Mouse (Mus musculus) hindbrain, embryonic 13.5 days (tissue): ENCODE data around the gene 4930402H24Rik. TPM values are rescaled to one million over a fixed set of nuclear protein-coding genes. Genes with fewer than 3 reads are reported as not detected.
A peak's percentile ranks its signal among the peaks of the same experiment; 100 is the strongest.

Experiments used
- ATAC-seq: fragments of 200-750 bp; cut with Nextera tagmentation; 2 replicates; pipeline ENCODE4 v1.8.0; 2017; ENCODE audit warnings: moderate TSS enrichment; ENCODE audit not compliant: low FRiP score
- H3K27ac ChIP-seq: fragments of 300-500 bp; sonication (generic); 2 replicates; pipeline ENCODE4 v1.5.1; 2015; ENCODE audit warnings: inconsistent platforms, mild to moderate bottlenecking, moderate library complexity
- H3K27me3 ChIP-seq: fragments of 300-500 bp; sonication (generic); 2 replicates; pipeline ENCODE4 v1.6.1; 2015; ENCODE audit warnings: mild to moderate bottlenecking, inconsistent platforms
- H3K36me3 ChIP-seq: fragments of 300-500 bp; sonication (generic); 2 replicates; pipeline ENCODE4 v1.6.1; 2015; ENCODE audit warnings: mild to moderate bottlenecking, inconsistent platforms
- H3K4me1 ChIP-seq: fragments of 300-500 bp; sonication (generic); replicated peaks from 2 replicates; pipeline ENCODE4 v1.6.1; 2015; ENCODE audit warnings: inconsistent platforms
- H3K4me2 ChIP-seq: fragments of 300-500 bp; sonication (generic); 2 replicates; pipeline ENCODE4 v1.6.1; 2015; ENCODE audit warnings: inconsistent platforms, mild to moderate bottlenecking, moderate library complexity
- H3K4me3 ChIP-seq: fragments of 300-500 bp; sonication (generic); 2 replicates; pipeline ENCODE4 v1.5.1; 2015; ENCODE audit warnings: mild to moderate bottlenecking, inconsistent platforms
- H3K9ac ChIP-seq: fragments of 300-500 bp; sonication (generic); 2 replicates; pipeline ENCODE4 v1.6.1; 2015; ENCODE audit warnings: mild to moderate bottlenecking, inconsistent platforms
- H3K9me3 ChIP-seq: fragments of 300-500 bp; sonication (generic); 2 replicates; pipeline ENCODE4 v1.6.1; 2016; ENCODE audit warnings: inconsistent platforms
- WGBS: fragments of 180-500 bp; shearing (Covaris S2); methylation state at CpG from one replicate; pipeline ENCODE4 v1.1.7; 2015; 5-methylcytosine and 5-hydroxymethylcytosine counted together
- polyA plus RNA-seq: library from polyadenylated mRNA; unstranded; fragments of >200 nt; fragmentation: Nextera tagmentation; extraction: Ambion mirVana; gene quantifications from 2 replicates; pipeline ENCODE4 v1.2.1, GENCODE M21; 2015

Gene 4930402H24Rik
- polyA plus RNA-seq, 1 experiment from 2014 or later, result 96.1 TPM

- Histone ChIP-seq H3K4me2 (no peak overlapping the region), H3K27me3 (no peaks in the 10 kb centered on the region), H3K27ac (no peak overlapping the region), H3K4me1 (no peaks in the 10 kb centered on the region), H3K36me3 (no peaks in the 10 kb centered on the region), H3K4me3 (no peak overlapping the region), H3K9ac (no peak overlapping the region), H3K9me3 (no peaks in the 10 kb centered on the region)
- 76% methylated on average over 4 of the region's 4 CpGs for WGBS
- ATAC-seq, result no peak
Observed at GRCm38 (mm10) chr2:130849688-130850087, 56.5 kb downstream of the 4930402H24Rik start.

- 82% methylated on average over 4 of the region's 4 CpGs for WGBS
- Histone ChIP-seq H3K36me3 (no peaks in the 10 kb centered on the region), H3K27me3 (no peaks in the 10 kb centered on the region), H3K4me2 (no peak overlapping the region), H3K9me3 (no peaks in the 10 kb centered on the region), H3K4me1 (no peaks in the 10 kb centered on the region), H3K27ac (no peak overlapping the region), H3K4me3 (no peak overlapping the region), H3K9ac (no peak overlapping the region)
- ATAC-seq, result no peak
Observed at GRCm38 (mm10) chr2:130848313-130848712, 57.9 kb downstream of the 4930402H24Rik start.

GRCm38 (mm10) chr2:130843623-130844022 is 62.6 kb downstream of the 4930402H24Rik start:
- Histone ChIP-seq H3K4me3 (no peak overlapping the region), H3K27me3 (no peaks in the 10 kb centered on the region), H3K9ac (no peak overlapping the region), H3K4me2 (no peak overlapping the region), H3K9me3 (no peaks in the 10 kb centered on the region), H3K27ac (no peak overlapping the region), H3K4me1 (peaks cover 7% of the 10 kb centered on the region), H3K36me3 (no peaks in the 10 kb centered on the region)
- ATAC-seq, result no peak
- 84% methylated on average over 2 of the region's 2 CpGs for WGBS

- Histone ChIP-seq H3K27ac (peak overlapping the region; percentile 99), H3K4me2 (peak overlapping the region; percentile 70), H3K36me3 (peaks cover 15% of the 10 kb centered on the region), H3K4me1 (peaks cover 29% of the 10 kb centered on the region), H3K27me3 (no peaks in the 10 kb centered on the region), H3K9me3 (no peaks in the 10 kb centered on the region), H3K4me3 (peak overlapping the region; percentile 97), H3K9ac (peak overlapping the region; percentile 58; the same call in 1 of the 2 replicates)
- ATAC-seq, result peak; percentile 81
- 2% methylated on average over 4 of the region's 4 CpGs for WGBS
Observed at GRCm38 (mm10) chr2:130840846-130841245, 65.4 kb downstream of the 4930402H24Rik start.

- peak overlapping the region; percentile 99 for H3K27ac ChIP-seq
- under 1% methylated on average over 71 of the region's 77 CpGs for WGBS
- H3K4me2 ChIP-seq, result peak overlapping the region; percentile 70
- H3K4me1 ChIP-seq, result peaks cover 34% of the 10 kb centered on the region
- H3K27me3 ChIP-seq, result no peaks in the 10 kb centered on the region
- H3K9me3 ChIP-seq, result no peaks in the 10 kb centered on the region
- peak overlapping the region; percentile 99 for H3K9ac ChIP-seq
- peak; percentile 88 for ATAC-seq
- H3K36me3 ChIP-seq, result peaks cover 20% of the 10 kb centered on the region
- H3K4me3 ChIP-seq, result peak overlapping the region; percentile 97
Observed at GRCm38 (mm10) chr2:130839874-130840661, 66.1 kb downstream of the 4930402H24Rik start.

- peak overlapping the region; percentile 99 for H3K27ac ChIP-seq
- peaks cover 37% of the 10 kb centered on the region for H3K4me1 ChIP-seq
- no peaks in the 10 kb centered on the region for H3K27me3 ChIP-seq
- peak overlapping the region; percentile 99 for H3K9ac ChIP-seq
- WGBS, result under 1% methylated on average over 19 of the region's 19 CpGs
- no peaks in the 10 kb centered on the region for H3K9me3 ChIP-seq
- peaks cover 26% of the 10 kb centered on the region for H3K36me3 ChIP-seq
- peak; percentile 37 for ATAC-seq
- H3K4me3 ChIP-seq, result peak overlapping the region; percentile 97
- peak overlapping the region; percentile 70 for H3K4me2 ChIP-seq
Observed at GRCm38 (mm10) chr2:130839528-130839873, 66.7 kb downstream of the 4930402H24Rik start.

- Histone ChIP-seq H3K9me3 (no peaks in the 10 kb centered on the region), H3K36me3 (peaks cover 26% of the 10 kb centered on the region), H3K27me3 (no peaks in the 10 kb centered on the region), H3K9ac (peak overlapping the region; percentile 99), H3K4me3 (peak overlapping the region; percentile 97), H3K27ac (peak overlapping the region; percentile 99), H3K4me1 (peaks cover 37% of the 10 kb centered on the region), H3K4me2 (peak overlapping the region; percentile 70)
- WGBS, result under 1% methylated on average over 10 of the region's 10 CpGs
- no peak; the same call in 1 of the 2 replicates for ATAC-seq
Observed at GRCm38 (mm10) chr2:130839084-130839483, 67.1 kb downstream of the 4930402H24Rik start.

GRCm38 (mm10) chr2:130838131-130838530 is 68.1 kb downstream of the 4930402H24Rik start:
- no peak for ATAC-seq
- Histone ChIP-seq H3K27ac (no peak overlapping the region), H3K27me3 (no peaks in the 10 kb centered on the region), H3K4me1 (peaks cover 43% of the 10 kb centered on the region), H3K4me2 (peak overlapping the region; percentile 70), H3K9me3 (no peaks in the 10 kb centered on the region), H3K36me3 (peaks cover 26% of the 10 kb centered on the region), H3K4me3 (peak overlapping the region; percentile 97), H3K9ac (peak overlapping the region; percentile 99)
- WGBS, result 83% methylated on average over 1 of the region's 1 CpGs

GRCm38 (mm10) chr2:130833699-130834098 is 72.5 kb downstream of the 4930402H24Rik start:
- 76% methylated on average over 3 of the region's 3 CpGs for WGBS
- no peak overlapping the region for H3K9ac ChIP-seq
- H3K9me3 ChIP-seq, result no peaks in the 10 kb centered on the region
- H3K27ac ChIP-seq, result no peak overlapping the region
- H3K36me3 ChIP-seq, result peaks cover 48% of the 10 kb centered on the region
- H3K27me3 ChIP-seq, result no peaks in the 10 kb centered on the region
- no peak for ATAC-seq
- no peak overlapping the region for H3K4me2 ChIP-seq
- H3K4me3 ChIP-seq, result no peak overlapping the region
- H3K4me1 ChIP-seq, result peaks cover 43% of the 10 kb centered on the region

GRCm38 (mm10) chr2:130832582-130832981 is 73.6 kb downstream of the 4930402H24Rik start:
- Histone ChIP-seq H3K9ac (no peak overlapping the region), H3K9me3 (no peaks in the 10 kb centered on the region), H3K36me3 (peaks cover 48% of the 10 kb centered on the region), H3K4me1 (peaks cover 32% of the 10 kb centered on the region), H3K27me3 (no peaks in the 10 kb centered on the region), H3K27ac (no peak overlapping the region), H3K4me3 (no peak overlapping the region), H3K4me2 (no peak overlapping the region)
- 74% methylated on average over 1 of the region's 1 CpGs for WGBS
- ATAC-seq, result no peak

GRCm38 (mm10) chr2:130832012-130832411 is 74.2 kb downstream of the 4930402H24Rik start:
- H3K9ac ChIP-seq, result no peak overlapping the region
- peaks cover 42% of the 10 kb centered on the region for H3K36me3 ChIP-seq
- H3K4me3 ChIP-seq, result no peak overlapping the region
- H3K9me3 ChIP-seq, result no peaks in the 10 kb centered on the region
- no peak overlapping the region for H3K4me2 ChIP-seq
- WGBS, result 84% methylated on average over 2 of the region's 2 CpGs
- no peaks in the 10 kb centered on the region for H3K27me3 ChIP-seq
- H3K4me1 ChIP-seq, result peaks cover 27% of the 10 kb centered on the region
- no peak overlapping the region for H3K27ac ChIP-seq
- ATAC-seq, result no peak

GRCm38 (mm10) chr2:130830236-130830635 is 76.0 kb downstream of the 4930402H24Rik start:
- H3K9ac ChIP-seq, result no peak overlapping the region
- no peak overlapping the region for H3K4me3 ChIP-seq
- H3K4me2 ChIP-seq, result no peak overlapping the region
- H3K9me3 ChIP-seq, result no peaks in the 10 kb centered on the region
- no peaks in the 10 kb centered on the region for H3K27me3 ChIP-seq
- H3K27ac ChIP-seq, result no peak overlapping the region
- WGBS, result 94% methylated on average over 3 of the region's 3 CpGs
- H3K36me3 ChIP-seq, result peaks cover 42% of the 10 kb centered on the region
- no peak for ATAC-seq
- H3K4me1 ChIP-seq, result peaks cover 19% of the 10 kb centered on the region

GRCm38 (mm10) chr2:130829496-130829895 is 76.7 kb downstream of the 4930402H24Rik start:
- Histone ChIP-seq H3K27ac (no peak overlapping the region), H3K9ac (no peak overlapping the region), H3K4me3 (no peak overlapping the region), H3K9me3 (no peaks in the 10 kb centered on the region), H3K4me2 (no peak overlapping the region), H3K4me1 (peaks cover 16% of the 10 kb centered on the region), H3K36me3 (peaks cover 37% of the 10 kb centered on the region), H3K27me3 (no peaks in the 10 kb centered on the region)
- WGBS, result 91% methylated on average over 4 of the region's 4 CpGs
- ATAC-seq, result no peak
